Mouse (Mus musculus): ENCODE measurements around the gene Ppp1cb. TPM values are rescaled to one million over a fixed set of nuclear protein-coding genes. Genes with fewer than 3 reads are reported as not detected.

The Ppp1cb gene
- 186 and 196 TPM in 2 replicates for polyA plus RNA-seq (2015; fragmentation: Nextera tagmentation; extraction: Ambion mirVana)

DNA sequence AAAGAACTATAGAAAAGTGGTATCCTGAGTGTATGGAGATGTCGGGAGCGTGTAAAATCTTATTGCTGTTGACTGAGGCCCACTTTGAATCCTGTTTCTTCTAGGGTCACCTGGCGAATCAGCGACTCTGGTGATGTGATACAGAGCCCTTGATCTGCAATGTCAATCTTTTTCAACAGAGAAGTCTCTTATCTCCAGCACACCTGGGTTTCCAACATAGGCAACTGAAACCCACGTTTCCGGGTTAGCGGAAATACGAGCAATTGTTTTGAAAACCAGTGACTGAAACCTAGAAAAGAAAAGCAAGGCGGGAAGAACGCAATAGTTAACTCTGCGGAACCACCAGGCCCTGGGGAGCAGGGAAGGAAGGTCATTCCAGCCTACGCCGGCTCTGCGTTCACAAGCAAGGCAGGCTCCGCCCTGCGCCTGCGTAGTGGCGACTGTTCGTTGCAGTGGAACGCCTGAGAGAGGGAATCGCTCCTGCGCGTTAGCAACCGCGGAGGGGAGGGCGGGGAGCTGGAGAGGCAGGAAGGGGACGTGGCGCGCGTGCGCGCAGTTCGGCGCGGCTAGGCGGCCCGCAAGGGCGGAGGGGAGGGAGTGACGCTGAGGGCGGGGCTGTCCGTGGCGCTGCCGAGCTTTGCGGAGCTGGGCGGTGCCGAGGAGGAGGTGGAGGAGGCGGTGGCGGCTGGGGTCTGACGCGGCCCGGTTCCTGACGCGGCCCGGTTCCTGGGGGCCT, at the start of gene Ppp1cb:
Gene Ppp1cb (plus strand): TSS at position 436 of the 736 bp plus-strand sequence.
- peak within 1 kb of the TSS; percentile 98 for H3K9ac ChIP-seq
- no peaks in the 10 kb centered on the region for H3K27me3 ChIP-seq
- H3K27ac ChIP-seq = peak within 1 kb of the TSS; percentile 99
- no peaks in the 10 kb centered on the region for H3K9me3 ChIP-seq
- peak; percentile 99 for ATAC-seq (ENCODE audit: borderline replicate concordance, extremely low read depth, low FRiP score, low TSS enrichment)
- 1% methylated on average over 42 of the region's 54 CpGs for WGBS
- H3K36me3 ChIP-seq = no peaks in the 10 kb centered on the region
- peak within 1 kb of the TSS; percentile 81 for H3K4me3 ChIP-seq
- H3K4me1 ChIP-seq = peaks cover 13% of the 10 kb centered on the region
- H3K4me2 ChIP-seq = peak within 1 kb of the TSS; percentile 53

DNA sequence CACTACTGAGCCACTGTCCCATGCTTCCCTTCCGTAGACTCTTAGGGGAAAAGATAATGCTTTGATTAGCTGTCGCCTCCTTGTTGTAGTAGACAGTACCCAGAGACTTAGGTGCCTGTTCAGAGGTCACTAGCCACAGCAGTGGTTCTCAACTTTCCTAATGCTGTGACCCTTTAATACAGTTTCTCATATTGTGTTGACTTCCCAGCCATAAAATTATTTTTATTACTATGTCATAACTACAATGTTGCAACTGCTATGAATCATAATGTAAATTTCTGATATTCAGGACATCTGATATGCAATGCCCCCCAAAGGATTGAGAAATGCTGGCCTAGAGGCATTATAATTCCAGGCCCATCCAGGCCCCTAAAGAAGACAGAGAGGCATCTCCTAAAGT, 48.9 kb upstream of the Ppp1cb start:
- no peaks in the 10 kb centered on the region for H3K36me3 ChIP-seq
- no peaks in the 10 kb centered on the region for H3K27me3 ChIP-seq
- 80% methylated on average over 2 of the region's 2 CpGs for WGBS
- H3K4me3 ChIP-seq = no peak overlapping the region
- H3K9me3 ChIP-seq = no peaks in the 10 kb centered on the region
- H3K4me2 ChIP-seq = no peak overlapping the region
- no peak overlapping the region for H3K27ac ChIP-seq
- H3K9ac ChIP-seq = no peak overlapping the region
- H3K4me1 ChIP-seq = peaks cover 20% of the 10 kb centered on the region
- no peak for ATAC-seq (ENCODE audit: borderline replicate concordance, extremely low read depth, low FRiP score, low TSS enrichment)

DNA sequence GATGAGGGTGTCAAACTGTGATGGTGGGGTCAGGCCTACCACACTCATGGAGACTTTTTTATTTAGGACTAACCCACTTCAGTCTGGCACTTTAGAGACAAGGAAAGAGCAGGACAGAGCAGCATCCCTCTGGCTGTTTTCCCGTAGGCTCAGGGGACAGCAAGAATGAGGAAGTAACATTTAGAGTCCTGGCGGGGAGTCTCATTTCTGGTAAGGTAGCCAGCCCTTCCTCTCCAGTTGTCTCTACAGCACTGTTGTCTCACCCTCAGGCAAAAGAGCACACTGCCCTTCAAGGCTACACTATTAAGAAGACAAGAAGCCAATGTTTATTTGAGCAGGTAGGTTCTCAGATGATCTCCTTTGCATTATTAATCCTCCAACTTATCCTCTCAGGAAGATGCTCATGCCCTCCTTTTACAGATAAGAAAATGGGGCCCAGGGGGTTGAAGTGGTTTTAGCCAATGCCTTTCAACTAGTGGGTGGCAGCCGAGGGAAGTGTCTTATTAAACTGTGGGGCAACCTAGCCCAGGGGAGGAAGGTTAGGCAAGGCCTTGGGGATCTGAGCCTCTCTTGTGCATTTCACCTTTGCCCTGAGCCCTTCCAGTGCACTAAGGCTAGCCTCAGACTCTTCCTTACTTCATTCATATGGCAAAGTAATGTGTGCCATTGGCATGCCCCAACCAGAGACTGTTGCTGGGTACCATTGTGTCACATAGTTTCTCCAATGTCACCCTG, 47.5 kb upstream of the Ppp1cb start:
- Histone ChIP-seq H3K4me2 (no peak overlapping the region), H3K9me3 (no peaks in the 10 kb centered on the region), H3K4me1 (peaks cover 22% of the 10 kb centered on the region), H3K9ac (no peak overlapping the region), H3K36me3 (no peaks in the 10 kb centered on the region), H3K4me3 (no peak overlapping the region), H3K27me3 (no peaks in the 10 kb centered on the region), H3K27ac (no peak overlapping the region)
- WGBS = 52% methylated on average over 3 of the region's 3 CpGs
- no peak for ATAC-seq (ENCODE audit: borderline replicate concordance, extremely low read depth, low FRiP score, low TSS enrichment)

DNA sequence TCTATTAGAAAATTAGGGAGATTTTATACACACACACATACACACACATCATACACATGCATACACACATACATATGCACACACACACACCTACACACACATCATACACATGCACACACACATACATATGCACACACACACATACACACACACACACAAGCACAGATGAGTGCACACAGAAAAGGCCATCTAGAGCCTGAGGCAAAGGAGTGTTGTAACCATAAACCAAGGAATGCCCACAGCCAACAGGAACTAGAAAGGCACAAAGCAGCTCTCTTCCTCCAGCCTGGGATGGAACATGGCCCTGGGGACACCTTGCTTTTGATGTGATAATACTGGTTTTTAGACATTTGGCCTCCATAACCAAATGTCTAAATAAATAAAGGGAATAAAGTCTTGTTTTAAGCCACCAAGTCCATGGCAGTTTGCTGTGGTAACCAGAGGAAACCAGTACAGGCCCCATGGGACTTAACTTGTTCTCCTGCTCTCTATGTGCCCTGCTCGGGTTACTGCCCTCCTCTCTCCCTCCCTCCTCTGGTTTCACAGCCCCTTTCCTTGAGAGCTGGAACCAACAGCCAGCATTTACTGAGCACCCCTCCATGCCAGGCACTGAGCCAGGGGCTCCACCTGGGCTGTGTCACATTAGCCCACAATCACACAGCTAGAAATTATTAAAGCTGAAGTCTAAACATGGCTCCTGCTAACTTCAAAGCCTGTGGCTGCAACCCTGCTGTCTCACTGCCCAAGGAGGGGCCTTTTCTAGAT, 46.3 kb upstream of the Ppp1cb start:
- peak; percentile 77; the same call in 1 of the 2 replicates for ATAC-seq (ENCODE audit: borderline replicate concordance, extremely low read depth, low FRiP score, low TSS enrichment)
- no peak overlapping the region for H3K4me2 ChIP-seq
- no peak overlapping the region for H3K4me3 ChIP-seq
- H3K9me3 ChIP-seq = no peaks in the 10 kb centered on the region
- H3K4me1 ChIP-seq = peaks cover 30% of the 10 kb centered on the region
- no peaks in the 10 kb centered on the region for H3K36me3 ChIP-seq
- peak overlapping the region; percentile 69 for H3K27ac ChIP-seq
- H3K27me3 ChIP-seq = no peaks in the 10 kb centered on the region
- no peak overlapping the region for H3K9ac ChIP-seq
- 14% methylated on average over 1 of the region's 1 CpGs for WGBS

DNA sequence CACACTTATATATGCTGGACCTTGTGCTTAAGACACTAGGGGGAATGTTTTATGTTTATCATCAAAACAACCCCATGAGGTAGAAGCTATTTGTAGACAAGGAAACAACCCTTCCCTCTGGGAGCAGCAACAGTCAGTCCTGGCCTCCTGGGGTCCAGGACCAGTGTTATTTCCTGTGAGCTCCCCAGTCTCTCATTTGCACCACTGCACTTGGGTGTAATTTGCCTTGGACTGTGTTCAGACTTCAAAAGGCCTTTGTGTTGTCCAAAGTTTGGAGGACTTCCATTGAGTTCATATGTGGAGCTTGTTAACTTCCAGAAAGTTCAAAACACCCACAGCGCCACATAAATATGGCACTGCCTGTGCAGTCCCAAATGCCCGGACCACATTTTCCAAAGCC, 45.6 kb upstream of the Ppp1cb start:
- ATAC-seq (ENCODE audit: borderline replicate concordance, extremely low read depth, low FRiP score, low TSS enrichment) = no peak
- Histone ChIP-seq H3K9ac (no peak overlapping the region), H3K4me3 (no peak overlapping the region), H3K4me2 (no peak overlapping the region), H3K36me3 (no peaks in the 10 kb centered on the region), H3K27ac (peak overlapping the region; percentile 69), H3K27me3 (no peaks in the 10 kb centered on the region), H3K4me1 (peaks cover 30% of the 10 kb centered on the region), H3K9me3 (no peaks in the 10 kb centered on the region)
- 68% methylated on average over 2 of the region's 2 CpGs for WGBS

DNA sequence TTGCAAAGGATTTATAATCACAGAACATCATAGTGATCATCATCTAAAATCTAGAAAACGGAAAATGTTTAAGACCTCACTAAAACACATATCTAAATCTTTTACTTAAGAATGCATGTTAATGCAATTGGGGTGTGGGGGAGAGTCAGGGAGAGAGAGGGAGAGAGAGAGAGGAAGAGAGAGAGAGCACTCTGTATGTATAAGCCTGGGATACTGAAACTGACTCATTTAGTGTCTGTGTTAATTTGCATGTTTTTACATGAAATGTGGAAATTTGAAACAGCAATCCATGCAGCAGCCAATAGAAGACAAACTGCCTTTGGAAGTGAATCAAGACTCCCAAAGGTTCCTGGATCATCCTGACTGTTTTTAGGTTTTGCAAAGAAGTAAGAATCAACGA, 45.1 kb upstream of the Ppp1cb start:
- H3K4me3 ChIP-seq = no peak overlapping the region
- no peaks in the 10 kb centered on the region for H3K27me3 ChIP-seq
- no peak overlapping the region for H3K9ac ChIP-seq
- no peak overlapping the region for H3K27ac ChIP-seq
- no peaks in the 10 kb centered on the region for H3K9me3 ChIP-seq
- 63% methylated on average over 2 of the region's 2 CpGs for WGBS
- no peaks in the 10 kb centered on the region for H3K36me3 ChIP-seq
- no peak for ATAC-seq (ENCODE audit: borderline replicate concordance, extremely low read depth, low FRiP score, low TSS enrichment)
- no peak overlapping the region for H3K4me2 ChIP-seq
- peaks cover 30% of the 10 kb centered on the region for H3K4me1 ChIP-seq

DNA sequence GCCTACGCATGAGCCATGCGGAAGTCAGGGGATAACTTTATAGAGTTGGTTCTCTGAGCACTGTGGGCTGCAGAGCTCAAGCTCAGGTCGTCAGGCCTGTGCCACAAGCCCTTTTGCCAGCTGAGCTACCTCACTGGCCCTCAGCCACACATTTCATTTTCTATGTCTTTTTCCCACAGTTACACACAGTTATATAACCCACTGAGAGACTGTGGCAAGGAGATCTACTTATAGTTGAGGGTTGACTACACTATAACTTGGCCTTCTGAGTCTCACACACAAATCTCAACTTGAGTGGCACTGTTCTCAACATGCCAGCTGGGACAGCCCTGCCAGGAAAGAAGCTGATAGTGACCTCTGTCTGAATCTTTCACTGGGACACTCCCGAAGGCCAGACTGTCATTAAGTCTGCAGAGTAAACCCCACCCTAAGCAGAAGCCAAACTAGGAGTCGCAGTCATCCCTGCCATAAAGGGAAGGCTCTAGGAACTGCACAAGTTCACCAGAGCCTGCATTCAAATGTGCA, 44.1 kb upstream of the Ppp1cb start:
- H3K4me1 ChIP-seq = peaks cover 30% of the 10 kb centered on the region
- no peaks in the 10 kb centered on the region for H3K27me3 ChIP-seq
- no peak overlapping the region for H3K4me3 ChIP-seq
- 54% methylated on average over 5 of the region's 5 CpGs for WGBS
- H3K4me2 ChIP-seq = no peak overlapping the region
- no peak overlapping the region for H3K27ac ChIP-seq
- H3K36me3 ChIP-seq = no peaks in the 10 kb centered on the region
- H3K9ac ChIP-seq = no peak overlapping the region
- no peaks in the 10 kb centered on the region for H3K9me3 ChIP-seq
- no peak for ATAC-seq (ENCODE audit: borderline replicate concordance, extremely low read depth, low FRiP score, low TSS enrichment)

DNA sequence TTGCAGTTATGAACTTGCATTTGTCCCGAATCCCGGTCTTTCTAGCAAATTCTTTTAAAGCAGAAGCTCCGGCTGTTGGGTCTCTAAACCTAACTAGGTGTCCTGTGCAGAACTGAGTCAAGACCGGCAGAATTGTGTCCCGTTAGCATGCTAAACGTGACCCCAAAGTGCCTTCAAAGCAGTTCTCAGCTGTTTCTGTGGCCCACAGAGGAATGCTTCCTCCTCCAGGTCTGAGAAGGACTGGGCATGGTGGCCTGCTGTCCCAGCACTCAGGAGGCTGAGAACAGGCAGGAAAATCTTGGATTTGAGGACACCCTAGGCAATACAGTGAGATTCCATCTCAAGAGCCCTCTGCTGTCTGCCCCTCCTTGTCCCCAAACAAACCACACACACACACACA, 43.1 kb upstream of the Ppp1cb start:
- peaks cover 30% of the 10 kb centered on the region for H3K4me1 ChIP-seq
- no peaks in the 10 kb centered on the region for H3K9me3 ChIP-seq
- no peaks in the 10 kb centered on the region for H3K27me3 ChIP-seq
- no peak for ATAC-seq (ENCODE audit: borderline replicate concordance, extremely low read depth, low FRiP score, low TSS enrichment)
- no peak overlapping the region for H3K4me2 ChIP-seq
- 83% methylated on average over 6 of the region's 6 CpGs for WGBS
- no peaks in the 10 kb centered on the region for H3K36me3 ChIP-seq
- no peak overlapping the region for H3K27ac ChIP-seq
- H3K4me3 ChIP-seq = no peak overlapping the region
- H3K9ac ChIP-seq = no peak overlapping the region

DNA sequence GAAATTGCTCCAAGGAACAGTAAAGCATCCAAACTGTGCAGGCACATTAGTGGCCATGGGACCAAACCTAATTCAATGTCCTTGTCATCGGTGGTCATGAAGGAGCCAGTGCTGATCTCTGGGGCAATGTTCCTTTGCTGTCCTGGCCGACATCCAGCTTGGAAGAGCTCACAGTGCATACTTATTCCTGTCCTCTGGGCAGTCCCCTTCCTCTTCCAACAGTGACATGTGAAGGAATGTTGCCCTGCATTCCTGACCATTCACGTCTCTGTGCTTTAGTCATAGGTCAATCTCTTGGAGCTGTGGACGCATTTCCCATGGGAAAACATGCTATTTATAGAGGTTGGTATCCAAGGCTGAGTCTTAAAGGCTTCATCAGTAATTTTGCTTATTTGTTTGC, 41.8 kb upstream of the Ppp1cb start:
- H3K4me2 ChIP-seq = no peak overlapping the region
- WGBS = 11% methylated on average over 4 of the region's 4 CpGs
- ATAC-seq (ENCODE audit: borderline replicate concordance, extremely low read depth, low FRiP score, low TSS enrichment) = no peak

DNA sequence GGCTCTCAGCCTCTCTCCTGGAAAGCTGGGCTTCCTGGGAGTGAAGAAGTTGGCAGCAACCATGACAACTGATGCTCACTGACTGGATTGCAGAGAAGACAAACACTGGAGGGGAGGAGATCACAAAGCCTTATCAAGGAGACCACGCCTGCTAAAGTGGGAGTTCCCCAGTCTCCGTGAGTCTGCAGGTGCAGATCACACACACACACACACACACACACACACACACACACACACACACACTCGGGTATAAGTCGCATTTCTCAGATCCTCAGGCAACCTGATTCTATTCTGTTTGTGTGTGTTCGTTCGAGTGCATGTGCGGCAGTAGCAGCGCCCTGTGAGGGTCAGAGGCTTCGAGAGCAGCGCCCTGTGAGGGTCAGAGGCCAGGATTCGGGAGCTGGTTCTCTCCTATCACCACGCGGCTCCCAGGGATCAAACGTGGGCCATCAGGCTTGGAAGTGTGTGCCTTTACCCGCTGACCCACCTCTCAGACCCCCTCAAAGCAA, 36.5 kb upstream of the Ppp1cb start:
- no peaks in the 10 kb centered on the region for H3K9me3 ChIP-seq
- H3K9ac ChIP-seq = no peak overlapping the region
- H3K4me2 ChIP-seq = peak overlapping the region; percentile 7; the same call in 1 of the 2 replicates
- H3K27ac ChIP-seq = peak overlapping the region; percentile 66
- WGBS = 18% methylated on average over 15 of the region's 15 CpGs
- H3K27me3 ChIP-seq = no peaks in the 10 kb centered on the region
- peak; percentile 57 for ATAC-seq (ENCODE audit: borderline replicate concordance, extremely low read depth, low FRiP score, low TSS enrichment)
- no peaks in the 10 kb centered on the region for H3K36me3 ChIP-seq
- H3K4me1 ChIP-seq = peaks cover 16% of the 10 kb centered on the region
- no peak overlapping the region for H3K4me3 ChIP-seq

More for the DNA sequence above, 41.8 kb upstream of the Ppp1cb start:
- Histone ChIP-seq H3K27ac (no peak overlapping the region), H3K27me3 (no peaks in the 10 kb centered on the region), H3K36me3 (no peaks in the 10 kb centered on the region), H3K9me3 (no peaks in the 10 kb centered on the region), H3K4me3 (no peak overlapping the region), H3K9ac (no peak overlapping the region), H3K4me1 (peaks cover 36% of the 10 kb centered on the region)

DNA sequence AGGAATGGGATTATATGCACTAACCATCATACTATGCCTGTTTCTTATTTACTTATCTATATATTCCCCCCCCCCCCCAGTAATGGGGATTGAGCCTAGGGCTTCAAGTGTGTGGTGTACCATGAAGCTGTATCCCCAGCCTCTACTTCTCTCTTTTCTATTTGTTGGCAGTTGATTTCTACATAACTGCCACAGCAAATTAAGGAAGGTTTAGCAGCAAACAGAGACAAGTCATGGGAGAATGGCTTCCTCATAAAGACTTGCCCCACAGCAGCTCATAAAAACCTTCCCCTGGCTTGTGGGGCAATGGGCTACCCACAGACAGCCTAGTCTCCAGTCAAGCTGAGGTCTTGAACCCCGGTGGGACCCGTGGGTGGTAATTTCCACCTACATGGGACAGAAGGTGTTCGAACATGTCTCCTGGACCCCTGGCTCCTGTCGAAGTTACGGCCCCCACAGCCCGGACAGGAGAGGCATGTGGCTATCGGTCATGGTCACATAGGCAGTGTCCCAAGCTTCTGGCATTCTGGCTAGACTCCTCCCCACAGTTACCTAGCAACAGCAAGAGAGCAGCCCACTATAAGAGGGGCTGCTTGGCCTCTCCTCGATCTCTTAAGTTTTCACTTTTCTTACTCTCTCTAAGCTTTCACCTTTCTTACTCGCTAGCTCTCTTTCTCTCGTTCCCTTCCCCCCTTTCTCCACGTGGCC, 35.1 kb upstream of the Ppp1cb start:
- Histone ChIP-seq H3K4me3 (no peak overlapping the region), H3K4me1 (peaks cover 15% of the 10 kb centered on the region; the same call in 1 of the 2 replicates), H3K36me3 (no peaks in the 10 kb centered on the region), H3K27me3 (no peaks in the 10 kb centered on the region), H3K9me3 (no peaks in the 10 kb centered on the region), H3K9ac (no peak overlapping the region), H3K4me2 (peak overlapping the region; percentile 23; the same call in 1 of the 2 replicates), H3K27ac (peak overlapping the region; percentile 40; the same call in 1 of the 2 replicates)
- WGBS = 48% methylated on average over 11 of the region's 11 CpGs
- no peak for ATAC-seq (ENCODE audit: borderline replicate concordance, extremely low read depth, low FRiP score, low TSS enrichment)
